Mouse (Mus musculus): ENCODE data around the gene Cfap44.
"Not testable (repeated sequence)": the region's sequence is repeated elsewhere in the genome, so short reads cannot be mapped to it uniquely, and the experiment has no call there.

Cfap44 gene

GRCm38 (mm10) chr16:44428456-44428855 is 33.9 kb downstream of the Cfap44 start:
- no peak for DNase-seq (ENCODE audit: low spot score in 2 of 2)

GRCm38 (mm10) chr16:44430021-44430420 is 35.4 kb downstream of the Cfap44 start:
- no peak for DNase-seq (ENCODE audit: low spot score in 2 of 2)

- DNase-seq (ENCODE audit: low spot score in 2 of 2) = no peak
Measured at GRCm38 (mm10) chr16:44434931-44435330, 40.3 kb downstream of the Cfap44 start.

GRCm38 (mm10) chr16:44435481-44435880 is 40.9 kb downstream of the Cfap44 start:
- no peak for DNase-seq (ENCODE audit: low spot score in 2 of 2)

GRCm38 (mm10) chr16:44441913-44442312 is 47.3 kb downstream of the Cfap44 start:
- DNase-seq (ENCODE audit: low spot score in 2 of 2) = not testable (repeated sequence)

GRCm38 (mm10) chr16:44457858-44458257 is 63.3 kb downstream of the Cfap44 start:
- no peak for DNase-seq (ENCODE audit: low spot score in 2 of 2)

GRCm38 (mm10) chr16:44458826-44459225 is 64.2 kb downstream of the Cfap44 start:
- DNase-seq (ENCODE audit: low spot score in 2 of 2) = no peak

GRCm38 (mm10) chr16:44460922-44461321 is 66.3 kb downstream of the Cfap44 start:
- DNase-seq (ENCODE audit: low spot score in 2 of 2) = no peak

- DNase-seq (ENCODE audit: low spot score in 2 of 2) = no peak
Measured at GRCm38 (mm10) chr16:44475281-44475680, 80.7 kb downstream of the Cfap44 start.

GRCm38 (mm10) chr16:44475682-44476375 is 81.2 kb downstream of the Cfap44 start:
- DNase-seq (ENCODE audit: low spot score in 2 of 2) = no peak

- no peak for DNase-seq (ENCODE audit: low spot score in 2 of 2)
Measured at GRCm38 (mm10) chr16:44478767-44479166, 84.2 kb downstream of the Cfap44 start.

- no peak for DNase-seq (ENCODE audit: low spot score in 2 of 2)
Measured at GRCm38 (mm10) chr16:44479852-44480251, 85.3 kb downstream of the Cfap44 start.

- no peak for DNase-seq (ENCODE audit: low spot score in 2 of 2)
Measured at GRCm38 (mm10) chr16:44480616-44481015, 86.0 kb downstream of the Cfap44 start.

- DNase-seq (ENCODE audit: low spot score in 2 of 2) = no peak
Measured at GRCm38 (mm10) chr16:44481599-44482593, 87.3 kb downstream of the Cfap44 start.

- DNase-seq (ENCODE audit: low spot score in 2 of 2) = peak in 1 of 2 experiments; percentile 78
Measured at GRCm38 (mm10) chr16:44484079-44484478, 89.5 kb downstream of the Cfap44 start.

- DNase-seq (ENCODE audit: low spot score in 2 of 2) = no peak
Measured at GRCm38 (mm10) chr16:44484831-44485230, 90.2 kb downstream of the Cfap44 start.

- DNase-seq (ENCODE audit: low spot score in 2 of 2) = no peak
Measured at GRCm38 (mm10) chr16:44485691-44486090, 91.1 kb downstream of the Cfap44 start.

GRCm38 (mm10) chr16:44486612-44487011 is 92.0 kb downstream of the Cfap44 start:
- no peak for DNase-seq (ENCODE audit: low spot score in 2 of 2)

- no peak for DNase-seq (ENCODE audit: low spot score in 2 of 2)
Measured at GRCm38 (mm10) chr16:44487194-44487593, 92.6 kb downstream of the Cfap44 start.

GRCm38 (mm10) chr16:44491051-44491450 is 96.5 kb downstream of the Cfap44 start:
- DNase-seq (ENCODE audit: low spot score in 2 of 2) = no peak

- DNase-seq (ENCODE audit: low spot score in 2 of 2) = no peak
Measured at GRCm38 (mm10) chr16:44492151-44492550, 97.6 kb downstream of the Cfap44 start.

- no peak for DNase-seq (ENCODE audit: low spot score in 2 of 2)
Measured at GRCm38 (mm10) chr16:44492706-44493105, 98.1 kb downstream of the Cfap44 start.

- no peak for DNase-seq (ENCODE audit: low spot score in 2 of 2)
Measured at GRCm38 (mm10) chr16:44493868-44494267, 99.3 kb downstream of the Cfap44 start.

Data from frontal cortex, postnatal 10 days (tissue).